Mouse (Mus musculus) liver, adult 2 months (tissue): ENCODE results near the gene Rabl2.

ENCODE experiments used
- CTCF ChIP-seq: fragments of 200-500 bp; IDR thresholded peaks from 2 replicates; pipeline ENCODE4 v1.5.1; 2011; ENCODE audit warnings: low read depth, low read length, control low read depth
- POLR2A ChIP-seq: fragments of 200-500 bp; IDR thresholded peaks from 2 replicates; pipeline ENCODE4 v1.6.1; 2011; ENCODE audit warnings: low read length, control low read depth; ENCODE audit not compliant: insufficient read depth; ENCODE audit errors: extremely low read depth

DNA sequence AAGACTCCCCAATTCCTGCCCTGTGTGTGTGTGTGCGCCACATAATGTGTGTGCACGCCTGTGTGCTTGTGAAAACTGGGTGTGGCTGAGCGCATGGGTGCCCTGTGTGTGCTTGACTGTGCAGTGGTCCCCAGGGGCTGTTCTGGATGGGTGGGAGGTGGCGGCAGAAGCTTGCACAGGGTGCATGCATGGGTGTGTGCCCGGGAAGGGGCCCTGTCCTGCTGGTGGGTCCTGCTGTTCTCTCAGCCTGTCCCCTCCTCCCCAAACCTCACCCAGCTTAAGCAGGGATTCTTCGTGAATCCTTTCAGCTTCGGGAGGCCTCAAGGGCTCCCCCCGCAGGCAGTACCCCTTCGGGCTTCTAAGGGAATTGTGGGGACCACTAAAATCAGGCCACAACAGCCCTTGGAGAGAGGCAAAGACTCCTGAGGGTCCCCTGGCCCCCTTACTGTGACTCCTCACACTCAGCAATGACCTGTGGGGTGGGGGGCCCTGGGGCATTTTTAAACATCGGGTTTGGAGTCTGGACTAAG lies 32.5 kb downstream of the Rabl2 start:
- no peak for TF ChIP-seq POLR2A
- no peak for TF ChIP-seq CTCF
